Mouse (Mus musculus) lung, postnatal 0 days (tissue): ENCODE results near the gene Stk10.

Experiments used
- CTCF ChIP-seq: IDR thresholded peaks from 2 replicates; pipeline ENCODE4 v1.5.1; 2016; ENCODE audit warnings: antibody characterized with exemption, mild to moderate bottlenecking
- EP300 ChIP-seq: IDR thresholded peaks from 2 replicates; pipeline ENCODE4 v1.6.1; 2016; ENCODE audit warnings: antibody characterized with exemption, mild to moderate bottlenecking, control low read depth

DNA sequence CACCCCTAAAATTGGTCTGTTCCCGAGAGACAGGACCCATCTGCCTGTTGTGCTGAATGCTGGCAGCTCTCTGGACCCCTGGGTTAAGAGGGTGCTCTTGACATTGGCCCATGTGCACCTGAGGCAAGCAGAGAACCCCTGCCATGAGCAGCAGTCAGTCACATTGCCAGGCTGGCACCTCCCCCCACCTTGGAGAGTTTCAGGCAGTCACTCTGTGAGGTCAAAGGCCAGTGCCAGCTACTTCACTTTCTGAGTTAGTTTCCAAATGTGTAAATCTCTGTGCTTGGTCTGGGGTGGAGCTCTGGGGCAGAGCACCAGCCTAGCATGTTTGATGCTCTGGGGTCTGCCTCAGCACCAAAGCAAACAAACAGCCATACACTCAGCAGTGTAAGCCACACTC, 84.9 kb downstream of the Stk10 start:
- TF ChIP-seq CTCF (no peak), EP300 (no peak)
